Mouse (Mus musculus): ENCODE results near the gene Impad1. TPM values are rescaled to one million over a fixed set of nuclear protein-coding genes. Genes with fewer than 3 reads are reported as not detected.

The Impad1 gene
- 1 to 10 TPM; 5.6 to 6.7 (median 6.2) TPM for polyA plus RNA-seq (2017; shearing (Covaris generic))

GRCm38 (mm10) chr4:4792992-4793834 is at the start of gene Impad1:
Gene Impad1, minus strand, starts transcription at chr4:4793355.
- ATAC-seq = peak; percentile 89

DNA sequence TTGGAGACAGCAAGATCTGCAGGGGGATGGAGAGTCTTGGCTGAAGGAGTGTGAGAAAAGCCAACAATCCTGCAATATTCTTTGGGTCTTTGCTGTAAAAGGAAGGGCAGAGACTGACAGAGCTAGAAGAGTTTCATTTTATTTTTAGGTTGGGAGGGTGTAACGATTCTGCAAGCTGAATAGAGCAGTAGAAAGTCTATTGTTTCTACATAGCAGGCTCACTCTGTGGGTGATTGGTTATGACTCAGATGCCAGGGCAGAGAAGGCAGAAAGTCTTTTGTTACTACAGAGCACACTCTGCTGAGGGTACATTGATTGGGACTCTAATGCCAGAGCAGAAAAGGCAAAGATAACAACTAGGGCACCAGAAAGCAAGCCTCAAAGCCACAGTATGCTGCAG is 47.0 kb upstream of the Impad1 start:
- ATAC-seq = no peak

- no peak for ATAC-seq
These were observed 40.7 kb upstream of the Impad1 start for GRCm38 (mm10) chr4:4833789-4834295.

DNA sequence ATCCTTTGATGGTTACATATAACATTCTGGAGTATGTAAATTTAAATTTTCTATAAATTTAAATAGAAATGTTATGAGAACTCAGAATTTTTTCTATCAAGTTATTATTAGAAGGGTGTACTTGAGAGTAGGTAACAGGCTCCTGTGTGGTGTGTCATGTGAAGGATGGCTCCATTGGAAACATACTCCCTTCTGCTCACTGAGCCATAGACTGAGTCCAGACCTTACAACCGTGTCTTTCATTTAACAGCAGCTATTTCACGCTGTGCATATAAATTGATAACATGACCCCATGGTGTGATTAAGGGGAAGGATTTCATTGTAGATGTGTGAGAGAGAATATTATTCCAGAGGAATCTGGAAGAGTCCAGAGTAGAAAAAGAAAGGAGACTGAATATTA is 35.0 kb upstream of the Impad1 start:
- ATAC-seq = no peak

DNA sequence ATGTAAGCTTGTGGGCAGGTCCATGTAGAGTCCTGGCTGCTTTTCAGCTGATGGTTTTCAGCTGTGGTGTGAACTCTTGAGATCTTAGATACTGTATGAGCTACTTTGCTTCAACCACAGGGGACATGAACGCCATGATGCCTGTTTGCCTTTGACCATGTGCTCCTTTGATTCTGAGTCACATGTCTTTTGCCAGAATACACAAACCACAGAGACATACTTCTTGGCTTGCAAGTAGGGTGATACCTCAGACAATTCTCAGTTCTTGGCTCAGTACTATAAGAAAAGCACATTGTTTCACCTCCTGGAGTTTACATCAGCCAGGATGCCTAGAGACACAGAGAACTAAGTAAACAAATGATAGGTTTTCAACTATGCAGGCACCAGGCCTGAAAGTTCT is 29.0 kb upstream of the Impad1 start:
- no peak for ATAC-seq

DNA sequence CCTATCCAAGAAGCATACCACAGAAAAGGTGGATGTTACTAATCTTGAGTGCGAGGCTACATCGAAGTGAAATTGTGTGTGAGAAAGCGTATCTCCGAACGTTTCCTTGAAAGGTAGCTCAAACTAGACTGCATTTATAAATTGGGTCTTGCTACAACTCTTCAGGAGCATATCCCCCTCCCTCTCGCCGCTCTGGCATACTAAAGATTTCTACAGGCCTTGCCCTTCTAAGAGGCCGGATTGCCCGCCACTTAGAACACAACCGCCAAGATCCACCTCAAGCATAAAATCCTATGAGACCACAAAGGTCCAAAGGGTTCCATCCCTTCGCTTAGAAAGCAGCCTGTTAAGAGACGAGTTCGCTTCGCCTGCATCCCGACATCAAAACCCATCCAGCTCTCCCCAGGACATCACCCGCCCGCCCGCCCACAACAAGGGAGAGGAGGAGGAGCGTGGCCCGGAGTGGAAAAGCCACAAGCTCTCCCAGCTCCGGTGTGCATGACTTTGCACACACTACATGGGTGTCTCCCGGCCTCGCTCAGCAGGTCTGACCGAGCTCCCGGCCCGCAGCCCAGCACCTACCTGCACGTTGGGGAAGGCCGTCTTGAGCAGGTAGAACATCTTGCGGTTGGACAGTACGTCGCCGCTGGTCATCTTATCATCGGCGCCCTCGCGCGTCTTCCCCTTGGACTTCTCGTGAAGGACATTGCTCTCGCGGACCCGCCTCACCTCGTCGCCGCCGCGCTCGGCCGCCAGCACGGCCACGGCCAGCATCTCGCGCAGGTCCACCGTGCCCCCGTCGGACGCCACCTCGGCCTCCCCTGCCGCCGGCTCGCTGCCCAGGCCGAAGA is 789 bp downstream of the Impad1 start:
- peak; percentile 21 for ATAC-seq

DNA sequence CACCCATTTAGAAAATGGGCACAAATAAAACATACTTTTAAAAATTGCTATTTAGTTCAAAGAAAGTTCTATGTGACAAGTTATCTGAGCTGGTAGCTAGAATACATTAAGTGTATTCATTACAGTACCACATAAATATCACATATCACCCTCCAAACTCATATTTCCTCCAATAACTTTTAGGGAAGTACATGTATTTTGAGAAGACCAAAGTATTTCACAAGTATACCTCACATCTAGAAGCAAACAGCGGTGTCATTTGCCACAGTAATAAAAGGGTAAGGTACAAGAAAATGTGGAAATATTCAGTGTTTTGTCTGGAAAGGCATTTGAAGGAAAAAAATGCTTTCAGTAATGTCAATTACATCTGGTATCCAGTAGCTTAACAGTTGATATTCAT is 2.0 kb downstream of the Impad1 start:
- ATAC-seq = no peak

GRCm38 (mm10) chr4:4785169-4785568 is 8.0 kb downstream of the Impad1 start:
- ATAC-seq = no peak

- no peak for ATAC-seq
These were observed 8.8 kb downstream of the Impad1 start for GRCm38 (mm10) chr4:4784305-4784704.

- ATAC-seq = no peak
These were observed 9.5 kb downstream of the Impad1 start for GRCm38 (mm10) chr4:4783686-4783957.

GRCm38 (mm10) chr4:4782882-4783685 is 10.1 kb downstream of the Impad1 start:
- ATAC-seq = no peak

DNA sequence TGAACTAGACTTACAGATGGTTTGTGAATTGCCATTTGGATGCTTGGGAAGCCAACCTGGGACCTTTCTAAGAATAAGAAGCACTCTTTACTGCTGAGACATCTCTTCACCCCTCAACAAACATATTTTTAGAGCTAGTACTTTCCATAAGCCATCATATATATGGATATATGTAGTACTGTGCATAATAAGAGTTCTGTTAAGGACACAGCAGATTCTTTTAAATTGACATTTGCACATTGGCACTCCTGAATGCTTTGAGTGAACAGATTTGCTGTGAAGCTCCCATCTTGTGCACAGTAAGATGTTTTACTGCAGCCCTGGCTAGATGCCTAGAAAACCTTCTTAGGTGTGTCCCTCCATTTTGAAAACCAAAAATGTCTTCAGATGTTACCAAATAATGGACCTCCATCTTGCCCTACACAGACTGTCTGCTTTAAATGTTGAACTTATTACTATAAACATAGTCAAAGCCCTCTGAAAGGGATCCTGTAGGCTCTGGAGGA is 13.8 kb downstream of the Impad1 start:
- ATAC-seq = no peak

- ATAC-seq = peak; percentile 79
These were observed 21.5 kb downstream of the Impad1 start for GRCm38 (mm10) chr4:4771523-4772114.

DNA sequence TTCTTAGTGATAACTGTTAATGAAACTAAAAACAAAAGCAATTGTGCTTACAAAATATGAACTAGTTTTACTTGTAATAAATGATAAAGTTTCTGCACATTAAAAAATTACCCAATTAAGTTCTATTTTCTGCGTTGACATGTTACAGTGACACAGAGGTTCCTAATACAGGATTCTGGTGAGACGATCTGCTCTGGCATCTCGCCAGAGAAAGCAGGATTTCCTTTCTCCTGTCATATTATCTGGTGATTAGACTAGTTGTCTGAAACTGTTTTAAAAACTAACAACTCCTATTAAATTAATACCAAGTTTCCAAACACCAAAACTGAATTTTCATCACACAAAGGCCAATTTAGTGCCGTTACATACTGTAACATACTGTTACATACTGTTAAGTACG is 27.3 kb downstream of the Impad1 start:
- no peak for ATAC-seq

DNA sequence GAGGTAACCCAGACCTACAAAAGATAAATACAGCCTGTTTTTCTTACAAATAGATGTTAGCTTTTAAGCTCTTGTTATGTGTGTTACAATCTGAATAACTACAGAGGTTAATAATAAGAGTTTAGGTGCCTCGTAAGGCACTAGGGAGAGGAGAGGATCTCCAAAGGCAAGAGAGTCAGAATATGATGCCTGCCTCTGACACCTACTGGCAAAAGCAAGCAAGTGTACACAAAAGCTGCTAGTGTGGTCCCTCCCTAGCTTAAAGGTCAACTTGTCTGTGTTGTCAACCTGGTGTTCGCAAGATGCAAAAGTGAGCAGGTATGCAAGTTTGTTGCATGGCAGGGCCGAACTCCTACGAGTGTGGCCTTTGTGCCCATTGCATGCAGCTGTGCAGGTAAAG is 34.8 kb downstream of the Impad1 start:
- ATAC-seq = no peak

DNA sequence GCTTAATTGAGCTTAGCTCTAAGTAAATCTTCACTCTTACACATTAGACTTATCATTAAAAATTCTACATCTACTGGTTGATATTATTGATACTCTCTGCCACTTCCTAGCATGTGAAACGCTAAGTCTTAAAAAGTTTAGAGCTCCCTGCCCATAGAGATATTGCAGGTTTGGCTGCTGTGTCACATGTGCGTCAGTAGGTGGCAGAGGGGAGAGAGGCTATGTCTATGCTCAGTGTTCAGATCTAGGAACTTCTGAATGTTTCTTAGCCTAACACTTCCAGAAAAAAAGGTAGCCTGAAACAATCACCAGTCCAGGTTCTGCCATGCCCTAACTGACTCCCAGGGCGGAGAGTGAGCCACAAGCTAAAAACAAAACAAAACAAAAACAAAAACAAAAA is 63.7 kb downstream of the Impad1 start:
- no peak for ATAC-seq

GRCm38 (mm10) chr4:4726241-4726776 is 66.8 kb downstream of the Impad1 start:
- ATAC-seq = no peak

- ATAC-seq = no peak
These were observed 69.3 kb downstream of the Impad1 start for GRCm38 (mm10) chr4:4723821-4724220.

DNA sequence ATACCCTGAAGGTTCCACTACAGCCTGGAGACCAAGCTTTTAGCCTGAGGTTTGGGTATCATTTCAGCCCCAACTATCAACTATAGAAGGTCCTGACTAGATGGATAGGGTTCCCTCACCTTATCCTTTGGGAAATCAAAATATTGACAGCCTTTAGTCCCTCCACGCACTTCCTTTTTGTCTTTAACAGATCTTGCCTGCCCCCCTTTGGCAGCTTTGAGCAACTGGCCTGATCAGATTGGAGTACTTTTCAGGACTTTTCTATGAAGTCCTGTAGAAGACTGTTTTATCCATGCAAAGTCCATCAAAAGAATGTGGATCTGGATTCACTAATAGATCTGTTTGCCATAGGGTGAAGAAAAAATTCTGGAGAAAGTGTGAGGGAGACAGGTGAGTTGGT is 71.1 kb downstream of the Impad1 start:
- ATAC-seq = no peak

- ATAC-seq = no peak
These were observed 75.3 kb downstream of the Impad1 start for GRCm38 (mm10) chr4:4717763-4718347.

Data from inflammation-experienced regulatory T-cells, adult 6 months (primary cell).